Mouse (Mus musculus): ENCODE measurements around the gene Arhgef11. TPM values are rescaled to one million over a fixed set of nuclear protein-coding genes. Genes with fewer than 3 reads are reported as not detected.

Gene Arhgef11
- polyA plus RNA-seq, 1 experiment from 2014 or later: 21.9 TPM

DNA sequence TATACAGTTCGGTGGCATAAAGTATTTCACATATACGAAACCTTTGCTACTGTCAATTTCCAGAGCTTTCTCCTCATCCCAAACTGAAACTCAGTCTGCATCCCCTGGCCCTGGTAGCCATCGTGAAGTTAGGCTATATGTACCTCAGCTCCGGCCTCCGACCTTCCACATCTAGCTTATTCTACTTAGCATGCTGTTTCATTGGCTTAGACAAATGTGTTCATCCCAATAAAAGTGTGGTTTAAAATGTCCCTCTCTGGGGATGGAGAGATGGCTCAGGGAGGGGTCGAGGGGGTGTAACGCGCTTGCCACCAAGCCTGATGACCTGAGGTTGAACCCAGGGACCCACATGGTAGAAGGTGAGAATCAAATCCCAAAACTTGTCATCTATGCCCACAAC lies 152.1 kb downstream of the Arhgef11 start:
- H3K27me3 ChIP-seq: peaks cover 26% of the 10 kb centered on the region
- no peaks in the 10 kb centered on the region for H3K36me3 ChIP-seq
- H3K9ac ChIP-seq (replicated peaks): no peak overlapping the region
- H3K4me1 ChIP-seq (replicated peaks): peaks cover 42% of the 10 kb centered on the region
- H3K4me2 ChIP-seq: no peak overlapping the region
- WGBS: 73% methylated on average over 8 of the region's 8 CpGs
- no peak overlapping the region for H3K27ac ChIP-seq
- ATAC-seq (ENCODE audit: insufficient number of reproducible peaks, insufficient read depth, low FRiP score, low TSS enrichment, low read depth): no peak
- no peaks in the 10 kb centered on the region for H3K9me3 ChIP-seq
- no peak overlapping the region for H3K4me3 ChIP-seq (replicated peaks)

DNA sequence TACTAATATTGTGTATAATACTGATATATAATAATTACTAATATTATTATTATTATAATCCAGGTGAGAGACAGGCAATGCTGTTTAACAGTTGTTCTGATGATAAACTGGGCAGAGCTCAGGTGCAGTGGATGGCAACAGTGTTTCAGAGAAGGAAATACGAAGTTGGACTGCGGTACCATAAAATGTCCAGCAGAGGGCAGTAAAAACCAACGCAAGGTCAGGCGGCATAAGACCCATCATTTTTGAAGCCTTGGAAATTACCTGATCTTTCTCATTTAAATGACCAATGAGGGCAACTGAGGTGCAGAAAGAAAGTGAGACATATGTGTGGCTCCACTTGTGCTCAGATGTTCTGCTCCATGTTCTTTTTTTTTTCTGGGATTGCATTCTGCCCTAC lies 152.9 kb downstream of the Arhgef11 start:
- Histone ChIP-seq H3K4me2 (no peak overlapping the region), H3K4me3 (replicated peaks) (no peak overlapping the region), H3K27ac (no peak overlapping the region), H3K4me1 (replicated peaks) (peaks cover 34% of the 10 kb centered on the region), H3K9ac (replicated peaks) (no peak overlapping the region), H3K27me3 (peaks cover 26% of the 10 kb centered on the region), H3K36me3 (no peaks in the 10 kb centered on the region), H3K9me3 (no peaks in the 10 kb centered on the region)
- WGBS: under 1% methylated on average over 4 of the region's 4 CpGs
- no peak for ATAC-seq (ENCODE audit: insufficient number of reproducible peaks, insufficient read depth, low FRiP score, low TSS enrichment, low read depth)

DNA sequence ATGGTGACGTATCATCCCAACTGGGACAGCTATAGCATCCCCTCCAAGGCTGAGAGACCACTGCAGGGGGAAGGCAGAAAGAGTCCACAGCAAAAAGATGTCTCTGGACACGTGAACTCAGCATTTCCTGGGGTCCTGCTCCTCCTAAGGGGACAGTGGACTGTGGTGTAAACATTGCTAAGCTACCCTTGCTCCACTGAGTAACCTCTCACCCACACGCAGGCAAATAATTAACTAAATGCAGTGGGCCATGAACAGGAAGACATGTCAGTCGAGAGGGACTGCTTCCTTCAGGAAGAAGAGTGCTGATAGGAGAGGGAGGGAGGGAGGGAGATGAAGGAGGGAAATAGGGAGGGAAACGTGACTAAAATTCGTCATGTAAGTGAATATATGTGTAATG lies 153.7 kb downstream of the Arhgef11 start:
- peaks cover 32% of the 10 kb centered on the region for H3K27me3 ChIP-seq

DNA sequence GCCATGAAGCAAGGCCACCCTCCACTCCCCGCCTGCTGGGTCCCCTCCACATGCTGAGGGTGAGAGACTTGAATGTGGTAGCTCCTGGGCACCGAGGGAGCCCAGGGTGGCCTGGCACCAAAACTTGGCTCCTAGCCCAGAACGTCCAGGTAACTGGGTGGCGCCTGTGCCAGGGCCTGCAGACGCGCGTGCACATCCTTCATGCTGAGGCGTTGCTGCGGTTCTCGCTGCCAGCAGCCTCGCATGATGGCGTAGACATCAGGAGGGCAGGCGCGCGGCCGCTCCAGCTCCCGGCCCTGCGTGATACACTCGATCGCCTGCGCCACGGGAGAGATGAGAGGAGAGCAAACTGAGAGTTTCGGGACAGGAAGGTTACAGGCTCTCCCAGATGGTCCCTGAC lies 160.9 kb downstream of the Arhgef11 start:
- Histone ChIP-seq H3K4me3 (replicated peaks) (no peak overlapping the region), H3K9ac (replicated peaks) (no peak overlapping the region), H3K27me3 (peaks cover 60% of the 10 kb centered on the region), H3K27ac (no peak overlapping the region), H3K9me3 (no peaks in the 10 kb centered on the region), H3K36me3 (no peaks in the 10 kb centered on the region), H3K4me1 (replicated peaks) (peaks cover 11% of the 10 kb centered on the region; the same call in 1 of the 2 replicates), H3K4me2 (no peak overlapping the region)
- 55% methylated on average over 23 of the region's 23 CpGs for WGBS
- no peak for ATAC-seq (ENCODE audit: insufficient number of reproducible peaks, insufficient read depth, low FRiP score, low TSS enrichment, low read depth)

More for the DNA sequence above, 153.7 kb downstream of the Arhgef11 start:
- Histone ChIP-seq H3K9me3 (no peaks in the 10 kb centered on the region), H3K36me3 (no peaks in the 10 kb centered on the region), H3K27ac (no peak overlapping the region), H3K4me3 (replicated peaks) (no peak overlapping the region), H3K4me2 (no peak overlapping the region), H3K4me1 (replicated peaks) (peaks cover 26% of the 10 kb centered on the region), H3K9ac (replicated peaks) (no peak overlapping the region)
- ATAC-seq (ENCODE audit: insufficient number of reproducible peaks, insufficient read depth, low FRiP score, low TSS enrichment, low read depth): no peak
- WGBS: 49% methylated on average over 6 of the region's 6 CpGs

DNA sequence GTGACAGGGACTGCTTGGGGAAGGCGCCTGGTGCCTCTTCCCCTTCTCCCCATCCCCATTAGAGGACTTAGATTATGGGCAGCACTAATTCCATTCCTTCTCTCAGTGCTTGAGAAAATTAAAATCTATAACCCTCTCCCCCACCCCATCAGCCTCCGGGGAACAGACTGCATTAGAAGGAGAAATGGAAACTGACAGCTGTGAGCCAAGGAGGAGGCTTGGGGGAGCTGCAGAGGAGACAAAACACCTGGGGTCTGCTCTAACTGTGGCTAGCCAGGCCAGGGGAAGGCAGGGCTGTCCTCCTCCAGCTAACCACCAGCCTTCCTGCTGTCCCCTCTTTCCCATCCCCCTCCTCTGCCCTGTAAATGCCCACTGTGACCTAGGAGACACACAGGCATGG lies 161.7 kb downstream of the Arhgef11 start:
- H3K4me3 ChIP-seq (replicated peaks): no peak overlapping the region
- no peak for ATAC-seq (ENCODE audit: insufficient number of reproducible peaks, insufficient read depth, low FRiP score, low TSS enrichment, low read depth)

DNA sequence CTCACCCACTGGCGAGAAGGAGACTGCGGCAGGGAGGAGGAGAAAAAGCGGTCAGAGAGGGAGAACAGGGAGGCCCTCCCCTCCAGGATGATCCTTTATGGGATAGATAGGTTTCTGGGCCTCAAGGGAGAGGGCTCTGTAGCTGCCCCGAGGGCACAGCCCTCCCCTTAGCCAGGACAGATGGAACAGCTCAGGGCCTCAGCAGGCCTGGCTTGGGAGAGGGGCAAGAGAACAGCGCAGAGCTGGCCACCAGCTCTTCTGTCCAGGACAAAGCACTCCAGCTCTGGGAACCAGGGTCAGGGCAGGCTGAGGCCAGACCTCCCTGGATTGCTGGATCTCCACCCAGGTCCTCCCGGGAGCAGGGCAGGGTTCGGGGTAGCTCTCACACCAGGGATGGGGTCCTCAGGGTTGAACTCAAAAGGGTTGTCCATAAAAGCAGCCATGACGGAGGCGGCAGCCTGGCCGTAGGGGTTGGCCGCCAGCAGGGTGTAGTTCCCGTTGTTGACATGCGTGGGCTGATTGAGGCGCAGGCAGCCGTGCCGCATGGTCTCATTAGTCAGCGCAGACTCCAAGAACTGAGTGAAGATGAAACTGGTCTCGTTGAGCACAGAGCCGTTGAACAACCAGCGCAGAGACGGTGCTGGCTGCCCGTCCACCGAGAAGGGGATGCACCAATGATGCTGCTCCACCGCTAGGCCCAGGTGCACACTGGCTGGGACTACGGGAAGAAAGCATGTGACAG lies 166.1 kb downstream of the Arhgef11 start:
- ATAC-seq (ENCODE audit: insufficient number of reproducible peaks, insufficient read depth, low FRiP score, low TSS enrichment, low read depth): no peak
- Histone ChIP-seq H3K4me2 (no peak overlapping the region), H3K9ac (replicated peaks) (no peak overlapping the region), H3K4me1 (replicated peaks) (peaks cover 15% of the 10 kb centered on the region; the same call in 1 of the 2 replicates), H3K27me3 (peaks cover 32% of the 10 kb centered on the region), H3K9me3 (no peaks in the 10 kb centered on the region), H3K27ac (no peak overlapping the region), H3K36me3 (no peaks in the 10 kb centered on the region), H3K4me3 (replicated peaks) (no peak overlapping the region)
- WGBS: 87% methylated on average over 25 of the region's 25 CpGs

More for the DNA sequence above, 161.7 kb downstream of the Arhgef11 start:
- Histone ChIP-seq H3K27ac (no peak overlapping the region), H3K9me3 (no peaks in the 10 kb centered on the region), H3K9ac (replicated peaks) (no peak overlapping the region), H3K4me2 (no peak overlapping the region), H3K36me3 (no peaks in the 10 kb centered on the region), H3K27me3 (peaks cover 60% of the 10 kb centered on the region), H3K4me1 (replicated peaks) (peaks cover 11% of the 10 kb centered on the region; the same call in 1 of the 2 replicates)
- WGBS: 44% methylated on average over 2 of the region's 2 CpGs

DNA sequence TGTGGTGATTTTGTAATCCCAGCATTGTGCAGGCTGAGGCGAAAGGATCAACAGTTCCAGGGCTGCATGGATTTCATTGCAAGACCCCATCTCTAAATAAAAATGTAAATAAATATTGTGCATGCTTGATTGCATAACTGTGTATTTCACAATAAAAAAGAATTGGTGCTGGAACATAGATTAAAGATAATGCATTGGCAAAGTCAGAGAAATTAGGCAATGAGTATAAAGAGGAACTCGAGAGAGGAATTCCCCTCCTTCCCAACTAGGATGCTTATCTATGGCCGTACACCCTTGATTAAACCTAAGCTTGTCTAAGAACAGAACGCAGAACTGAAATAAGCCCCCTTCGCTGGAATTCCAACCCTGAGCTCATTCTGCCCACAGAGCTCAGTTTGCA lies 167.8 kb downstream of the Arhgef11 start:
- 81% methylated on average over 5 of the region's 5 CpGs for WGBS

DNA sequence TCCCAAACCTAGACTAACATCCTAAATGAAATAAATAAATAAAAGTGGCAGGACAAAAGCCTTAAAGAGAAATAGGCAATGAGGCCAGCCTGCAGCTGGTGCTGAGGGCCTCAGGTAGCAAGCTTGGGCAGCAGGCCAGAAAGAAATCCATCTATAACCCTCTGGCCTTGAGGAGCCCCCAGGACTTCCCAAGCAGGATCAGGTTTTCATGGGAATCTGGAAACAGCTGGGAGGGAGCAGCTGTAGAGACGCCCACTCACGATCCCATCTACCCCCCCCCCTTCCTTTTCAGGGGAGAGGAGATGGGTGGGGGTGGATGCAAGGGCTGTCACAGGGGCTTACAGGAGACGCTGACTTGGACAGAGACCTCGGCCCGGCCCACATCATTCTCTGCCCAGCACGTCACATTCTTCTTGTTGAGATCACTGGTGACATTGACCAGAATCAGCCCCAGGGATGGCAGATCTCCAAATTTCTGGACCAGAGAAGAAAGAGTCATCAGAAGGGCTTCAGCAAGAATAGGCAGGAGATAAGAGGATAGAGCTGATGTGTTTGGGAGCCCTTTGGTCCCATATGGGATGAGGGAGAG lies 168.4 kb downstream of the Arhgef11 start:
- Histone ChIP-seq H3K4me3 (replicated peaks) (no peak overlapping the region), H3K9me3 (no peaks in the 10 kb centered on the region), H3K4me1 (replicated peaks) (peaks cover 22% of the 10 kb centered on the region), H3K9ac (replicated peaks) (no peak overlapping the region), H3K4me2 (no peak overlapping the region), H3K36me3 (no peaks in the 10 kb centered on the region), H3K27me3 (peaks cover 23% of the 10 kb centered on the region), H3K27ac (no peak overlapping the region)
- whole genome bisulfite sequencing: 58% methylated on average over 6 of the region's 6 CpGs
- ATAC-seq (ENCODE audit: insufficient number of reproducible peaks, insufficient read depth, low FRiP score, low TSS enrichment, low read depth): no peak

More for the DNA sequence above, 167.8 kb downstream of the Arhgef11 start:
- Histone ChIP-seq H3K9me3 (no peaks in the 10 kb centered on the region), H3K27ac (no peak overlapping the region), H3K4me3 (replicated peaks) (no peak overlapping the region), H3K36me3 (no peaks in the 10 kb centered on the region), H3K4me2 (no peak overlapping the region), H3K4me1 (replicated peaks) (peaks cover 21% of the 10 kb centered on the region), H3K27me3 (peaks cover 22% of the 10 kb centered on the region), H3K9ac (replicated peaks) (no peak overlapping the region)
- ATAC-seq (ENCODE audit: insufficient number of reproducible peaks, insufficient read depth, low FRiP score, low TSS enrichment, low read depth): no peak

Small RNA genes lying within 50 kb of the gene (microRNA-seq; reads per million reads assigned to microRNA genes)
- not detected for gene Gm24109

Other genes with a start within 250 kb of the Arhgef11 start
- 0.24 TPM in 1 of 2 replicates, not detected in the other for gene Fcrl1, start 241.2 kb upstream of the Arhgef11 start, polyA plus RNA-seq (2016; fragmentation: Nextera tagmentation; extraction: Ambion mirVana)
- not detected in 2 replicates for gene Fcrl5, start 181.8 kb upstream of the Arhgef11 start, polyA plus RNA-seq (2016; fragmentation: Nextera tagmentation; extraction: Ambion mirVana)
- gene Etv3, start 92.2 kb upstream of the Arhgef11 start, polyA plus RNA-seq (2016; fragmentation: Nextera tagmentation; extraction: Ambion mirVana): 17.3 and 20.4 TPM in 2 replicates
- 0.33 and 0.39 TPM in 2 replicates for gene Lrrc71, start 131.1 kb downstream of the Arhgef11 start, polyA plus RNA-seq (2016; fragmentation: Nextera tagmentation; extraction: Ambion mirVana)
- gene Ntrk1, start 177.6 kb downstream of the Arhgef11 start, polyA plus RNA-seq (2016; fragmentation: Nextera tagmentation; extraction: Ambion mirVana): 1.5 and 5.1 TPM in 2 replicates
- 0.40 and 0.44 TPM in 2 replicates for gene Insrr, start 179.4 kb downstream of the Arhgef11 start, polyA plus RNA-seq (2016; fragmentation: Nextera tagmentation; extraction: Ambion mirVana)
- gene Pear1, start 206.7 kb downstream of the Arhgef11 start, polyA plus RNA-seq (2016; fragmentation: Nextera tagmentation; extraction: Ambion mirVana): 12.0 and 14.2 TPM in 2 replicates
- not detected in 2 replicates for gene Sh2d2a, start 229.2 kb downstream of the Arhgef11 start, polyA plus RNA-seq (2016; fragmentation: Nextera tagmentation; extraction: Ambion mirVana)